Mouse (Mus musculus): ENCODE data around the gene Gm11032.
"Not testable (repeated sequence)": the region's sequence is repeated elsewhere in the genome, so short reads cannot be mapped to it uniquely, and the experiment has no call there.

Gm11032 gene

DNA sequence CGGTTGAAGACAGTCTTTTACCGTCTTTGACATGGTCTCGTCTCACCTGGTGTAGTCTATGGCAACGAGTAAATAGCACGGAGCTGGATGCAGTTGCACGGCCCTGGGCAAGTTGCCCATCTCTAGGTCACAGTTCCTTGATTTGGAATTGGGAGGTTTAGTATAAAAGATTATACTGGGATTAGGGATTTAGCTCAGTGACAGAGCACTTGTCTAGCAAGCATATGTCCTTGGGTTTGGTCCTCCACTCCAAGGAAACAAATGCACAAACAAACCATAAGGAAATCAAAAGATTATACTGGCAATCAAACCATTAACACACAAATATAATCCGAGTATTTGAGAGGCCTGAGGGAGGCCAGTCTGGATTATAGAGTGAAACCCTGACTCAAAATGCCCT lies 7.8 kb downstream of the Gm11032 start:
- DNase-seq: no peak

DNA sequence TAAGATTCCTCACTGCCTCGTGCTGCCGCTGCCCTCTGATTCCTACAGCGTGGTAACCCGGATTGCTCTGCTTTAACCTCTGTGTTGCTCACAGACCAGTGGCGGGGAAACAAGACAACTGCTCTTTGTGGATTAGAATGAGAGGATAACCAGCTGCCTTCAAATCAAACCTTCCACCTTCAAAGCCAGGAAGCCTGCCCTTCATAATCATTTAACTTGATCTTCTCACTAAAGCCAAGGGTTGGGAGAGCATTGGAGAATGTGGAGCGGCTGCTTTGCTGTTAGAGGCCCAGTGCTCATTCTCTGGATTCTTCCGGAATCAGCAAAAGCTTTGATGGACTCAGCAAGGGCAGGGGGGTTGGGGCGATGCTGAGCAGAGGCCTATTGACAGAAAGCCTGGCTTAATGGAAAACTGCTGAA lies 10.0 kb downstream of the Gm11032 start:
- no peak for DNase-seq

DNA sequence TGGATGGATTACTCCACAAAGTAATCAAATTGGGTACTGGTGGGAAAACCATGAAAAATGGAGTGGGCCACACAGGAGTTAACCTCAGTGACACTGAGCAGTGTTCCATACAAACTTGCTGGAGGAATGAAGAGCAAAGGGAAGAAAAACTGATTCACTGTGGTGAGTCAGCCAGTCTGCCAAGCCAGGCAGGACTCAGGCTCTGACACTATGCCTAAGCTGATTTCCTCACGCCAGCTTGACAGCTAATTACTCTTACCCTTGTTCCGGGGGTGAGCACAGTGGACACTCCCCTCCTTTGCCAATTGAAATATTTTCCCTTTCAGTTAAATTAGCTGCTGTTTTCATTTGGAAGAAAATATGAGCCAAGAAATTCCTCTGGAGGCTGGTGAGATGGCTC lies 13.6 kb downstream of the Gm11032 start:
- DNase-seq: no peak

DNA sequence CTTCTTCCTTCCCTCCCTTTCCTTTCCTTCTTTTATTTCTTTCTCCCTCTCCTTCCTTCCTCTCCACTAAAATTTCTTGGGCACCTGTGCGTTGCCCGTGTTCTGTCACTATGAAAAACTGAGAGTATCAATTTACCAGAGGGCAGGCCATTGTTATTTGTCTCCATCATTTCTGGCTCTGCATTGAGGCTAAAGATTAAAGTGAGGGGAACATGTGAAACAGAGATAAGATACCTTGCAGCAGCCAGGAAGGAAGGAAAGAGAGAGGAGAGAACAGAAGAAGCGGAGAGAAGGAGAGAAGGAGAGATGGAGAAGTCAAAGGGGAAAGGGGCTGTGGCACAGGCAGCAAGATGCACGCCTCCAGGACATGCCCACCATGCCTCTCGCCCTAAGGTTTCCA lies 14.5 kb downstream of the Gm11032 start:
- no peak for DNase-seq

DNA sequence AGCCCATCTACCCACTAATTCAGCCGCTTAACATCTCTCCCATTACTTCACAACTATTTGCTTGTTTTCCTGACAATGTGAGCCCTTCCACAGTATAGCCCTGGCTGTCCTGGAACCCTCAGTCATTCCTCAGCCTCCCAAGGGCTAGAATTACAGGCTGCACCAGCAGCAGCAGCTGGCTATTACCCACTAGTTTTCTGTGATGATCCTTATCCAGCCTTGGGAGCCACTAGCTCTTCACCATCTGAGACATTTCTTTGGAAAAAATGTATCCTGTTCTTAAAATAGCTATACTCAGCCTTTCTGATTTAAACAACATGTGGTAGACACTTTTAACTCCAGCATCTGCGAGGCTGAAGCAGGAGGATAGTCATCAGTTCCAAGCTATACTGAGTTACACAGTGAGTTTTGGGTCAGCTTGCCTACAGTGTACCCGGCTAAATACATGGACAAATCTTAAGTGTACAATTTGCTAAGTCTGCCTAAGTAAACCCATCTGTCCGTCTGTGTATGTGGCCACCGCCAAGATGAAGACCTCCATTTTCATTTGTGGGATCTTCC lies 17.0 kb downstream of the Gm11032 start:
- DNase-seq: no peak

DNA sequence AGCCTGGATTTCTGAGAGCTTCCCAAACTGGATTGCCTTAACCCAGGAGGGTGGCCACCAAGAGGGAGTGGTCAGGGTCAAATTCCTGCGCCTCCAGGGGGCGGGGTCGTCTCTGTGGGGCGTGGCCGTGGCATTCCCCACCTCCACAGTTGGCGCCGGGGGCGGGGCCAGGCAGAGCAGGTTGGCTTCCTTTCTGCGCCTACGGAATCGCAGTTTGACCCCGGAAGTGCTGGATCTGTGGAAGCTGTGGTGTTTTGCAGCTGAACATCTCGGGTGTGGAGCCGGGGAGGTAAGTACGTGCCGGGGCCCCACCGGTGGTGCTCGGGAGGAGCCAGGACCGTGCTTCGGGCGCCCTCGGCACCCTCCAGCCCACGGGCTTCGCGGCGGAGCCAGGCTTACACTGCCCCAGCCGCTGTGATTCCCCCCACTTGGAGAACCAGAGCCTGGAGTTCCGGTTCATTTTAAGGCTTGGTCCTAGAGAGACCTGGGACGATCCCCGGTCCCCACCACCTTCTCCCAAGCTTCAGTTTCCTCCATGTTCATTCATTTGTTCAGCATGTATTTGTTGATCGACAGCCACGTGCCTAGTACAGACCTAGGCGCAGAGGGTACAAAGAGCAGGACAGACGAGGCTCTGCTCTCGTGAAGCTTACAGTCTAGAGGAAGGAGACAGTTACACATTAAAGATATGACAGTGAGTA lies 17.8 kb downstream of the Gm11032 start, which contains the start of gene Ascc2:
Ascc2 (plus strand) TSS at position 214 of the 701 bp plus-strand sequence.
- peak; percentile 85 to 86 for DNase-seq

DNA sequence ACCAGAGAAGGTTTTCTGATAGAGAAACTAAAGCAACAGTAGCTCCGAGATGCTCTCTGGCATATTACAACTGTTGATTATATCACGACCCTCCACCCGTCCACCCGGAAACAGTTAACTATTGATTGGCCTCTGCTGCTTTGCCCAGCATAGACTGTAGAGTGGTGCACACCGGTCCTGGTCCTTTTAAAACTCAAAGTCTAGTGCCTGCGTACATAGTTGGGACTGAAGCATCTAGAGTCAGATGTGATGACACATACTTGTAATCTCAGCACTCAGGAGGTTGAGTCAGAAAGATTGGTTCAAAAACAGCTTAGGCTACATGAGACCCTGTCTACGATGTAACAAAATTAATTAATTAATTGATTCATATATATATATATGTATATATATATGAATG lies 18.4 kb downstream of the Gm11032 start:
- DNase-seq: no peak

DNA sequence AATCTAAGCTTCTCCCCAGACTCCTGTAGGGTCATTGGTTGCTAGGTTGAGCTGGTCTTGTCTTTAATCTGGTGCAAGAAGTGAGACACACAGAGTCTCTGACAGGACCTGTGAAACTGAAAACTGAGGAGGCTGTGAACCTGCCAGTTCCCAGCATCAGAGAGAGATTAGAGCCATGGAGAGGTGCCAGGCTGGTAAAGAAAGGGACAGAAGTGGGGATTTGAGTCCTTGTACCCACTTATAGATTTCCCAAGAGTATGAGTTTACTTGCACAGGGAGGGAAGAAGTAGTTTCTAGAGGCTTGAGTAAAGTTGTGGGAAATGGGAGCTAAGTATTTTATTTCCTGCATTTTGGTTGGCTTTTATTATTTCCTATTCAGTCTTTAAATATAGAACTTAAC lies 21.3 kb downstream of the Gm11032 start:
- no peak for DNase-seq

DNA sequence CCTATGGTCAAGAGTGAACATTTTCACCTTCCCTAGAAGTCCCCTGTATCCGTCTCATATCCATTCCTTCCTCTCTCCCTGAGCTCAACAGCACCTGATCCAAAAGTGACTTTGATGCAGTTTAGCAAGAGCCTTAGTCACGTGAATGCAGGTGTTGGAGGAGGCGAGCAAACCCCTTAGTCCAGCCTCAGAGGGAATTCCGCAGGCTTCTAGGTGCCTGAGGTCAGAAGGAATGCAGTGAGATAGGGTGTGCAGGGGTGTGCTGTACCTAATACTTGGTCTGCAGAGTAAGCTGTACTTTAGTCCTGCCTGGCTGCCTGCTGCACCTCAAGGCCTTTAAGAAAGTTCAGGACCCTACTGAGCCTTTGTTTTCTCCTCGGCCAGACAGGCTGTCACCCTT lies 23.9 kb downstream of the Gm11032 start:
- DNase-seq: no peak

DNA sequence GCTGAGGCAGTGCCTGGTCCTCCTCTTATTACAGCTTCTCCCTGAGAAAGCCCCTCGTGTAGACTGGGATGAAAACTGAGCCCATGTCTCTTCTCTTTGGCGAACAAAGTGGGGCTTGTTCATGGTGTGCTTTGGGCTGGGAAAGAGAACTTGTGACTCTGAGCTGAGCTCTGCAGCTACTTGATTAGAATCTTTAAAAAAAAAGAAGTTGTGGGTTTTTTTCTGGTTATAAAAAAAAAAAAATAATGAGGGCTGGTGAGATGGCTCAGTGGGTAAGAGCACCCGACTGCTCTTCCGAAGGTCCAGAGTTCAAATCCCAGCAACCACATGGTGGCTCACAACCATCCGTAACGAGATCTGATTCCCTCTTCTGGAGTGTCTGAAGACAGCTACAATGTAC lies 25.3 kb downstream of the Gm11032 start:
- DNase-seq: not testable (repeated sequence)

DNA sequence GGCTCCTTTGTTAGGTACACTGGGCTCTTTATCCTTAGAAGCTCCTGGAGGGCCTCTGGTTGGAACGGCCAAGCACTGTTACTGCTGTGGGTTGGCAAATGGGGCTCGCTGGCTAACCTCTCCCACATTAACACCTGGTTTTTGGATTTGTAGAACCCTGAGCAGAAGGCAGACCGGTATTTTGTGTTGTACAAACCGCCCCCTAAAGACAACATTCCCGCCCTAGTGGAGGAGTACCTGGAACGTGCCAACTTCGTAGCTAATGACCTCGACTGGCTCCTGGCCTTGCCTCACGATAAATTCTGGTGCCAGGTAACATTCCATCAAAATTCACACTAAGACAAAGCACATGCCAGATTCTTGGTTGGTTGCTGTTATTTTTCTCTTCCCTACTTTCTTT lies 26.5 kb downstream of the Gm11032 start:
- no peak for DNase-seq

DNA sequence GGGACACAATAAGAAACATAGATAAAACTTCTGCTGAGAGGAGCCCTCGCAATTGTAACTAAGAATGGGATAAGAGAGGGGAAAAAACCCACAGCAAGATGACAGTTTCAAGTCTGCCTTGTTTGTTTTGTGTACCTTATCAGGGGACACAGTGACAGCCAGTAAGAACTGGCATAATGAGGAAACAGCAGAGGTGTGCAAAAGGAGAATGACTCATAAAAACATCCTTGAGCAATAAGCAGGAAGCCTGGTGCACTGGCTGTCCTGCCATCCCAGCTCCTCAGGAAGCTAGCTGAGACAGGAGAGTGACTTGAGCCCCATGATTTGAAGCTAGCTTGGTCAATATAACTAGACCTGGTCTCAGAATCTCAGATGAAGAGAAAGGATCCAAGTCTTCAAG lies 40.0 kb downstream of the Gm11032 start:
- no peak for DNase-seq

DNA sequence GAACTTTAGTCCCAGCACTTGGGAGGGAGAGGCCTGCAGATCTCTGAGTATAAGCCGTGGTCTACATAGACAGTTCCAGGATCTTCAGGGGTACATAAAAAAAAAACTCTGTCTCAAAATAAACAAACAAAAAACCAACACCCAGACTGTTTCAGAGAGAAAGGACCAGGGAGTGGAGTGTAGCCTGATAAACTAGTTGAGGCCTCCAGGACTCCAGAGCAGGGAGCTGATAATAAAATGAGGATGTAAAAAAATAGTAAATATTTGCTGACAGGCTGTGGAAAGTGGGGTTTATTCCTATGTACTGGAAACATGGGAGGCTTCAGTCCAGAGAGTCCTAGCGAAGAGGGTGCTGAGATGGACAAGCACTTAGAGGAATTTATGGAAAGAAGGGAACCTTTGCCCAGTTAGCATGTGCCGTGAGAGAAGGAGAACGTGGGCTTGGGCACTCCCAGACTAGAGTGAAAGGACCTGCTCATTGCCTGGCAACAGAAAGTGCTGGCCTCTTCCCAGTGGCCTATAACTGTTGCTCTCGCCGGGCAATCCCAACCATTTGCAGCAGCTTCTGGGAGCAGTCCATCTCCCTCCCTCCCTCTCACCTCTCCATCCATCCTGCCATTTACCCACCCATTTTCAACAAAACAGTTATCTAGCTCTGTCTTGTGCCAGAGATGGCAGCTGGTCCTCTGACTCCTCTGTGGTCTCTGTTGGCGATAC lies 40.6 kb downstream of the Gm11032 start:
- DNase-seq: no peak

DNA sequence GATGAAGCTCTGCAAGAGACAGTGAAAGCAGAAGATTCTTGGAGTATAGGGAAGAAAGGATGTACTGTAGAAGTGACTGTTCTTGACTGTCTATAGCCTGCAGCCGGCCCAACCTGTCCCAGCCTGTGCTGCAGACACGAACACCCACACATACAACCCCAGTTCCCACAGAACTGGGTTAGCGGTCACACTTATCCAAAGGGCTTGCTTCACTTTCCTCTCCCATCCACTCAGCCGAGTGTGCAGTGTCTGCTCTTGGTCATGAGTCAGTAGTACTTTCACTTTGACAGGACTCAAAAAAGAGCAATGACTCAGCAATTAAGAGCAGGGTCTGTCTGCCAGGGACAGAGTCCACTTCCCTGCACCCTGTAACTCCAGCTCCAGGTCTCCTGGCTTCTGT lies 41.5 kb downstream of the Gm11032 start:
- DNase-seq: no peak

DNA sequence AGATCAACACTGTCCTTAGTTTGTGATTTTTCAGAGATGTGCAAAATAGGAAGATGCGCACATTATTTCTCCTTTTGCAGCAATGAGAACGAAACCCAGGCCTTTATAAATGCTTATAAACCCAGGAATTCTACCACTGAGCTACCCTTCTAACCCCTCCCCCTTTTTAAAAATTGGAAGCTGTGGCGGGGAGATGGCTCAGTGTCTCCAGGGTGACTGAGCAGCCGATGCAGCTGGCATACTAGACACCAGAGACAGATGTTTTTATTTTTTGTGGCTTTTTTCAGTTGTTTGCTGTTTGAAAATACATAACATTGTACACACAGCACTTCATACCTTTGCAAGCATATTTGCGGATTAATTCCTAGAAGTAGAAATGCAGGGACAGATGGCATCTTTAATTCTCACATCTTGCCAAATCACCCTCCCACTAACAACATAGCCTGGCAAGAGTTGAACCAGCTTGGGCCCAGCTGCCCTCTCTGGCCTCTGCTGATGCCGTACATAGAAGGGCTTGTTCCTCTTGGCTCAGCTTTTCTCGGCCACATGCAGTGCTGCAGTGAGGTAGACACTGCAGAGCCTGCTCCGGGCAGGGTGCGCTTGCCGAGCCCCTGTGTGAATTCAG lies 42.1 kb downstream of the Gm11032 start:
- peak; percentile 57 to 64 for DNase-seq

DNA sequence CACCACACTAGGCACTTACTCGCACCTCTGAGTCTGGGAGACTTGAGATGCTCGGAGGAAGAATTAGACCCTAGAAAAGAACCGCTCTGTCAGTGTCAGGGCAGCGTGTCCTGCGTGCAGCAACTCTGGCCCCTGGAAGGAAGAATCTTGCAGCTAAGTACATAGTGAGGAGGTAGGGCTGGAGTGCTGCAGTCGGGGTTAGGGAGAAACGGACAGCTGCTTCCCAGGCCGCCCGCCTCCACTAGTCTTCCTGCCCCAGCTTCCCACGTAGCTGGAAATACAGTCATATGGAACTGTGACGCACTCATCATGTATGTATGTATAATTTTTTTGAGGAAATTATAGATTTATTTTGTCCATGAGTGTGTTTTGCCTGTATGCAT lies 42.6 kb downstream of the Gm11032 start:
- no peak for DNase-seq
